Mouse (Mus musculus) B cell, adult (primary cell): ENCODE measurements around the gene Cenpx. TPM values are rescaled to one million over a fixed set of nuclear protein-coding genes. Genes with fewer than 3 reads are reported as not detected.

ENCODE experiments used
- total RNA-seq: library from RNA; stranded (reverse); gene quantifications from 4 replicates; pipeline ENCODE4 v1.2.4, GENCODE M21; 2023; ENCODE audit not compliant: inconsistent age

The Cenpx gene
- total RNA-seq = 31.7 to 39.4 TPM (median 35.3 TPM) in 4 replicates

GRCm38 (mm10) chr11:120713580-120714518 lies at the start of gene Cenpx, which contains the start of gene Lrrc45:
TSS of gene Cenpx (minus strand) at chr11:120713738.
TSS of gene Lrrc45 (plus strand) at chr11:120713925.

DNA sequence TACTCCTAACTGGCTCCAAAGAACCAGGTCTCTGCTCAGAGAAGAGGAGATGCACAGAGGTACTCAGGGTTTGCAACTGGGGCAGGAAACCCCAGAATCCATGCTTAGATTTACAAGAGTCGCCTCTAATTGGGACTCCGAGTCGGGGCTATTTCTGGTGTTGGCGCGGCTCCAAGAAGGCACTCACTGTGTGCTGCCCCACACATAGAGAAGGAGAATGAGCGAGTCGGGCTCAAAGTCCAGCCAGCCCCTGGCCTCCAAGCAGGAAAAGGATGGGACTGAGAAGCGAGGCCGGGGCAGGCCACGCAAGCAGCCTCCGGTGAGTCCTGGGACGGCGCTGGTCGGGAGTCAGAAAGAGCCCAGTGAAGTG lies 49.1 kb upstream of the Cenpx start, which contains the start of gene Hmga1b:
Gene Hmga1b (plus strand): TSS at position 123 of the 370 bp plus-strand sequence.

GRCm38 (mm10) chr11:120731858-120732680 lies 18.5 kb upstream of the Cenpx start, which contains the start of gene Cbr2:
TSS of gene Cbr2 (minus strand) at chr11:120732114.

GRCm38 (mm10) chr11:120727169-120727527 lies 13.6 kb upstream of the Cenpx start, which contains the start of gene Dcxr:
TSS of gene Dcxr (minus strand) at chr11:120727281.

DNA sequence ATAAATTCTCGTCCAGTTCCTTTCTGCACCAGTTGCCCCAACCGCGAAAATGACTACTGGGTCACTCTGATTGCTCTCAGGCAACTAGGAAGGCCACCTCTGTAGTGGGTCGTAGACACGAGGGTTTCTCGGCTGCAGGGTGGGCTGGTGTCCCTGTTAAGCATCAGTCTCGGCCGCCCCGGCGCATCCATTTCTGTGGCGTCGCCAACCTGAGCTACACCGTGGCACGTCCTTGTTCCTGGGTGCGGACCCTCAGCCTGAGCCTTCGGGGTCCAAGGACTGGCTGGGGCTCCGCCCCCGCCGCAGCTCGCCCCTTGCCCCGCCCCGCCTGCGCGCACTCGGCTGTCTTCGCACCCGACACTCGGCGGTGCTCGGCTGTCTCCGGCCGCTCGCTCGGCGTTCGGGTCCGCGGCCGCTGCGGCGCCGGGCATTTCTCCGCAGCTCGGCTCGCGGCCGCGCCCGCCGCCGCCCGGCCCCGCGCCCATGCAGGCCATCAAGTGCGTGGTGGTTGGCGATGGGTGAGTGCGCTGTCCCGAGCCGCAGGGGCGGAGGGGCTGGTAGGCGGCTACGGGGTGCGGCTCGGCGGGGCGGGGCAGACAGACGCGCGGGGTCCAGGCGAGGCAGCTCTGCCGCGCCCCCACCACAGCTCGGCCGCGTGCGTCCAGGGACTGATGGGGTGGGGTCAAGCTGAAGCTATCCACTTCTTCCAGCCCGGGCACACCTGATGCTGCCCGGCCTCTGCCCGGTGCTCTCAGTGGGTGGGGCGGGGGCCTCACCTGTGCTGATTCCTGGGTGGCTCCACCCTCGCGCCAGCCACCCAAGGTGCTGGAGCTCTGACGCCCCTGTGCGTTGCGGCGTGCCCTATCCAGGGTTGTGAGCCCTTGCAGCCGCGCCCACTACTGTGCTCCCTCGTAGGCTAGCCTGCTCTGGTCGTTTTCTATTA lies 7.9 kb upstream of the Cenpx start, which contains the start of gene Rac3:
Gene Rac3 (plus strand): TSS at position 347 of the 943 bp plus-strand sequence.

DNA sequence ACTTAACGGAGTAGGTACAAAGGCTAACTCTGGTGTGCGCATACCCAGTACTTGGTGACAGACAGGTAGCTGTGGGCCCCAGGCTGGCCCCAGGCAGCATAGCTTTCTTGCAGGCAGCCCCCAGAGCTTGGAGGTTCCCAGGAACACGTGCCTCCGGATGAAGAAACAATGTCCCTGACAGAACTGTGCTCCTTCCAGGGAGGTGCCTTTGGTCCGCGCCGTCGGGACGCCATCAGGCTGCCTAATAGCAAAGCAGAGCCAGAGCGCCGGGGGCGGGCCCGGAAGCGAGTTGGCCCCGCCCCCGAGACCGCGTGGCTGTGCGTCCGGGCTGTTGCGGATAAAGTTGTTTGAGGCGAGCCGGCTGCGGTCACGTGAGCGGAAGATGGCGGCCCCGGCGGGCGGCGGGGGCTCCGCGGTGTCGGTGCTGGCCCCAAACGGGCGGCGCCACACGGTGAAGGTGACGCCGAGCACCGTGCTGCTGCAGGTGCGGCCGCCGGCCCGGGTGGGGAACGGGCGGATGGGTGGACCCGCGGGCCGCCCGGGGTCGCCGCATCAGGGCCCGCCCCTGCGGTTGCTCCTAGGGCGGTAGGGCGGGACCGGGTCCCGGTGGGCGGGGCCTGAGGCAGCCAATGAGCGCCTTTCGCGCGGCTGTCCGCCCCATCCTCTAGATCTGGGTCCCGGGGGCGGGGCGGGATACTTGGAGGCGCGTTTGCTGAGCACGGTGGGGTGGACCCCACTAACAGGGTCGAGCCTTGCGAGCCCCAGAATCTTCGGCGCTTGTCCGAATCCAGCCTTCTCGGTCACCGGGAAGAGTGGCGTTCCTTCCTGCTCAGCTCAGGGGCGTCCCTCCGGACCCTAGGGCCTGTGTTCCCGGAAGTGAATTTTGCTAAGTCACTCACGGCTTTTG lies 40.6 kb downstream of the Cenpx start, which contains the start of gene Aspscr1:
Gene Aspscr1 (plus strand): TSS at position 287 of the 907 bp plus-strand sequence.

DNA sequence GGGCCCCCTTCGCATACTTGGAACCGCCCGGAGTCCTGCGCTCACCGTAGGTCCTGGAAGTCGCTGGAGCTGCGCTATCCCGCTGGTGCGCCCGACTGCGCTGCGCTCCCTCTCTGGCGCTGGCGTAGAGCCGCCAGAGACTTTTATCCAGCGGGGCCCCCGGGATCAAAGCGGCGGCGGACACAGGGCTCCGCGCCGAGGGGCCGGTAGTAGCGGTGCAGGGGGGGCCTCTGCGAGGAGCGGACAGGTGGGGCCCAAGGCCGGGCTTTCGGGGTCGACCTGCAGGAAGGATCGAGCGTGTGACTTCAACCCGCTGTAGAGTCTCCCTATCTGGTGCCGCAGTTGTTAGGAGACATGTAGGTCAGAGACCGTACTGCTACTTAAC lies 52.5 kb downstream of the Cenpx start, which contains the start of gene Notum:
Gene Notum (minus strand): TSS at position 100 of the 385 bp plus-strand sequence.

Other genes starting within 250 kb of the Cenpx start
- gene Arl16, start 246.1 kb downstream of the Cenpx start, total RNA-seq = 10.4 to 13.5 TPM (median 11.1 TPM) in 4 replicates
- gene Mrpl12, start 229.1 kb downstream of the Cenpx start, total RNA-seq = 32.3 to 43.2 TPM (median 33.4 TPM) in 4 replicates
- 10.5 to 14.5 TPM (median 12.3 TPM) in 4 replicates for gene Slc25a10, start 221.9 kb downstream of the Cenpx start, total RNA-seq
- not detected in 4 replicates for gene Gcgr, start 183.0 kb downstream of the Cenpx start, total RNA-seq
- gene Mcrip1, start 164.0 kb downstream of the Cenpx start, total RNA-seq = 42.2 to 46.1 TPM (median 43.6 TPM) in 4 replicates
- gene Ppp1r27, start 162.6 kb downstream of the Cenpx start, total RNA-seq = not detected in 4 replicates
- gene P4hb, start 140.5 kb downstream of the Cenpx start, total RNA-seq = 141 to 162 TPM (median 155 TPM) in 4 replicates
- gene Arhgdia, start 132.1 kb downstream of the Cenpx start, total RNA-seq = 520 to 560 TPM (median 534 TPM) in 4 replicates
- 127 to 143 TPM (median 137 TPM) in 4 replicates for gene Alyref, start 115.4 kb downstream of the Cenpx start, total RNA-seq
- 45.7 to 57.2 TPM (median 47.4 TPM) in 4 replicates for gene Anapc11, start 115.3 kb downstream of the Cenpx start, total RNA-seq
- 1.1 to 3.0 TPM in 2 of 4 replicates, not detected in the others for gene Npb, start 105.3 kb downstream of the Cenpx start, total RNA-seq
- 96.0 to 113 TPM (median 107 TPM) in 4 replicates for gene Pcyt2, start 95.8 kb downstream of the Cenpx start, total RNA-seq
- gene Sirt7, start 88.5 kb downstream of the Cenpx start, total RNA-seq = 114 to 130 TPM (median 118 TPM) in 4 replicates
- gene Mafg, start 80.1 kb downstream of the Cenpx start, total RNA-seq = 57.2 to 69.2 TPM (median 65.4 TPM) in 4 replicates
- gene Pycr1, start 70.0 kb downstream of the Cenpx start, total RNA-seq = 0.96 to 1.9 TPM (median 1.0 TPM) in 4 replicates
- gene Myadml2, start 65.6 kb downstream of the Cenpx start, total RNA-seq = 1.3 to 2.2 TPM in 2 of 4 replicates, not detected in the others
- not detected in 4 replicates for gene Notum, start 52.6 kb downstream of the Cenpx start, total RNA-seq
- gene Aspscr1, start 40.8 kb downstream of the Cenpx start, total RNA-seq = 93.0 to 111 TPM (median 107 TPM) in 4 replicates
- gene Lrrc45, start 187 bp upstream of the Cenpx start, total RNA-seq = 36.5 to 42.3 TPM (median 40.7 TPM) in 4 replicates
- gene Rac3, start 7.7 kb upstream of the Cenpx start, total RNA-seq = 0.48 to 2.2 TPM (median 1.6 TPM) in 3 of 4 replicates, not detected in the other
- 15.2 to 20.4 TPM (median 17.6 TPM) in 4 replicates for gene Dcxr, start 13.5 kb upstream of the Cenpx start, total RNA-seq
- gene Cbr2, start 18.4 kb upstream of the Cenpx start, total RNA-seq = not detected in 4 replicates
- 35.2 to 44.7 TPM (median 42.3 TPM) in 4 replicates for gene Hmga1b, start 49.1 kb upstream of the Cenpx start, total RNA-seq
- 11.6 to 15.4 TPM (median 14.0 TPM) in 4 replicates for gene Rfng, start 70.5 kb upstream of the Cenpx start, total RNA-seq
- 71.7 to 83.8 TPM (median 79.2 TPM) in 4 replicates for gene Gps1, start 70.5 kb upstream of the Cenpx start, total RNA-seq
- gene Dus1l, start 82.7 kb upstream of the Cenpx start, total RNA-seq = 55.9 to 72.0 TPM (median 62.7 TPM) in 4 replicates
- gene Fasn, start 110.8 kb upstream of the Cenpx start, total RNA-seq = 104 to 118 TPM (median 109 TPM) in 4 replicates
- 0.58 to 1.8 TPM (median 0.87 TPM) in 4 replicates for gene Ccdc57, start 219.1 kb upstream of the Cenpx start, total RNA-seq
- 0.27 to 1.0 TPM (median 0.71 TPM) in 4 replicates for gene Slc16a3, start 234.7 kb upstream of the Cenpx start, total RNA-seq